Mouse (Mus musculus) left cerebral cortex, adult 2 months (tissue): ENCODE measurements around the gene Npepl1. TPM values are rescaled to one million over a fixed set of nuclear protein-coding genes. Genes with fewer than 3 reads are reported as not detected.

Experiments used
- DNase-seq, 2 experiments: peaks; one replicate each; pipeline ENCODE4 v3.0.0; 2021 to 2022; ENCODE audit warnings: low spot score in 2 of 2, mixed read lengths in 1 of 2; ENCODE audit errors: extremely low spot score in 1 of 2
- H3K27ac ChIP-seq: fragments of 200-600 bp; 2 replicates; pipeline ENCODE4 v1.8.1; 2022
- H3K4me3 ChIP-seq: fragments of 200-600 bp; 2 replicates; pipeline ENCODE4 v1.8.1; 2022
- CTCF ChIP-seq: fragments of 200-600 bp; IDR thresholded peaks from 2 replicates; pipeline ENCODE4 v1.8.1; 2022; ENCODE audit warnings: antibody characterized with exemption, mild to moderate bottlenecking, moderate library complexity
- intact Hi-C: fragments of 180-260 bp; cut with DNase I; formaldehyde crosslinking; loops from one replicate; pipeline ENCODE4 v1.15.1; 2025
- total RNA-seq, 2 experiments: library from RNA; stranded (reverse); gene quantifications; 2 replicates each; pipeline ENCODE4 v1.2.3; 2021

Npepl1 gene
- total RNA-seq, 2 experiments from 2014 or later, result 12.8 to 13.7 TPM

- no peak for TF ChIP-seq CTCF
- no peak overlapping the region for H3K27ac ChIP-seq
- no peak overlapping the region for H3K4me3 ChIP-seq
- peak in 1 of 2 experiments; percentile 6 for DNase-seq
- intact Hi-C loops, result no loop called here
Observed at GRCm38 (mm10) chr2:174130468-174131097, 20.4 kb downstream of the Npepl1 start.

- intact Hi-C loops, result no loop called here
- Histone ChIP-seq H3K4me3 (no peak overlapping the region), H3K27ac (no peak overlapping the region)
- TF ChIP-seq CTCF, result no peak
- peak in 1 of 2 experiments; percentile 2 for DNase-seq
Observed at GRCm38 (mm10) chr2:174132413-174132969, 22.3 kb downstream of the Npepl1 start.

- peak; percentile 44 to 64 for DNase-seq
- no peak overlapping the region for H3K4me3 ChIP-seq
- intact Hi-C loops, result loop anchor here (1.0 kb wide), 1 partner anchor 32 kb away; no protein-coding TSS in a partner anchor
- no peak for TF ChIP-seq CTCF
- no peak overlapping the region for H3K27ac ChIP-seq
Observed at GRCm38 (mm10) chr2:174159035-174159434, 48.9 kb downstream of the Npepl1 start.

- Histone ChIP-seq H3K4me3 (no peak overlapping the region), H3K27ac (no peak overlapping the region)
- intact Hi-C loops, result no loop called here
- no peak for DNase-seq
- TF ChIP-seq CTCF, result no peak
Observed at GRCm38 (mm10) chr2:174160461-174160860, 50.3 kb downstream of the Npepl1 start.

Other genes with a start within 250 kb of the Npepl1 start
- 10 to 100 TPM; 57.5 to 62.2 TPM for gene Stx16, start 34.0 kb upstream of the Npepl1 start, total RNA-seq
- gene Gnas, start 174.0 kb downstream of the Npepl1 start, total RNA-seq, result 1,000 to 10,000 TPM; 1,778 to 1,853 TPM
- 1 to 10 TPM; 2.3 to 2.8 TPM for gene Gm20721, start 236.4 kb downstream of the Npepl1 start, total RNA-seq